Mouse (Mus musculus): ENCODE data around the gene Lrp6. TPM values are rescaled to one million over a fixed set of nuclear protein-coding genes. Genes with fewer than 3 reads are reported as not detected.

The Lrp6 gene
- polyA plus RNA-seq, 1 experiment from 2014 or later, result 39.6 TPM

- H3K27me3 ChIP-seq (ENCODE audit: control insufficient read depth, insufficient read depth, low read length), result no peaks in the 10 kb centered on the region
- no peak overlapping the region for H3K4me3 ChIP-seq (ENCODE audit: low read depth, low read length)
- H3K4me2 ChIP-seq (replicated peaks; ENCODE audit: low read depth, low read length), result no peak overlapping the region
- ATAC-seq (ENCODE audit: insufficient number of reproducible peaks, insufficient read depth, low FRiP score, low read depth), result no peak
- H3K36me3 ChIP-seq (ENCODE audit: control insufficient read depth, insufficient read depth, low read length), result no peaks in the 10 kb centered on the region
- H3K4me1 ChIP-seq (ENCODE audit: control insufficient read depth, insufficient read depth, low read length), result no peaks in the 10 kb centered on the region
- no peaks in the 10 kb centered on the region for H3K9me3 ChIP-seq (ENCODE audit: control insufficient read depth, low read depth, low read length)
- 88% methylated on average over 3 of the region's 3 CpGs for WGBS
- no peak overlapping the region for H3K27ac ChIP-seq (ENCODE audit: low read length)
- no peak overlapping the region for H3K9ac ChIP-seq (replicated peaks; ENCODE audit: low read depth, low read length)
Measured at GRCm38 (mm10) chr6:134433281-134433680, 133.5 kb downstream of the Lrp6 start.

DNA sequence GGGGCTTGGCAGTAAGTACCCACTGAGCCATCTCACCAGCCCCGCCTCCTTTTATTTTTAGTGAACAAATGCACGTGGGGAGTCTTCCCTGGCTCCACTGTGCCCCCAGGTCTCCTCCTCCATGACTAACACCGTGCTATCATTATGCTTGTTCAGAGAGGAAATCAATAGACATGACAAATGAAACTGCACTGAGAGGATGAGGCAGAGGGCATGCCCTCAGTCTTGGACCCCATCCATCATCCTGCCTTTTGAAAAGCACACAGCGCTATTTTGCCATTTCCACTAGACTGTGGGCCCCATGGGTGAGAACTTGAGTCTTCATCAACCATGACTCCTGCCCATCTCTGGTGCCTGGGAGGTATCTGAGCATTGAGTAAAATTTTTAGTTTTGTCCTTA, 135.2 kb downstream of the Lrp6 start:
- Histone ChIP-seq H3K9me3 (ENCODE audit: control insufficient read depth, low read depth, low read length) (no peaks in the 10 kb centered on the region), H3K4me2 (replicated peaks; ENCODE audit: low read depth, low read length) (no peak overlapping the region), H3K27ac (ENCODE audit: low read length) (no peak overlapping the region), H3K4me1 (ENCODE audit: control insufficient read depth, insufficient read depth, low read length) (no peaks in the 10 kb centered on the region), H3K4me3 (ENCODE audit: low read depth, low read length) (no peak overlapping the region), H3K9ac (replicated peaks; ENCODE audit: low read depth, low read length) (no peak overlapping the region), H3K36me3 (ENCODE audit: control insufficient read depth, insufficient read depth, low read length) (no peaks in the 10 kb centered on the region), H3K27me3 (ENCODE audit: control insufficient read depth, insufficient read depth, low read length) (no peaks in the 10 kb centered on the region)
- 25% methylated on average over 4 of the region's 4 CpGs for WGBS
- no peak for ATAC-seq (ENCODE audit: insufficient number of reproducible peaks, insufficient read depth, low FRiP score, low read depth)

- ATAC-seq (ENCODE audit: insufficient number of reproducible peaks, insufficient read depth, low FRiP score, low read depth), result no peak
- Histone ChIP-seq H3K36me3 (ENCODE audit: control insufficient read depth, insufficient read depth, low read length) (no peaks in the 10 kb centered on the region), H3K4me1 (ENCODE audit: control insufficient read depth, insufficient read depth, low read length) (0 out of 2 replicates have a peak, but pooled peaks cover 2% of the 10 kb centered on the region), H3K9ac (replicated peaks; ENCODE audit: low read depth, low read length) (no peak overlapping the region), H3K27me3 (ENCODE audit: control insufficient read depth, insufficient read depth, low read length) (no peaks in the 10 kb centered on the region), H3K9me3 (ENCODE audit: control insufficient read depth, low read depth, low read length) (no peaks in the 10 kb centered on the region), H3K4me2 (replicated peaks; ENCODE audit: low read depth, low read length) (no peak overlapping the region), H3K4me3 (ENCODE audit: low read depth, low read length) (no peak overlapping the region), H3K27ac (ENCODE audit: low read length) (no peak overlapping the region)
- 72% methylated on average over 9 of the region's 9 CpGs for WGBS
Measured at GRCm38 (mm10) chr6:134430161-134430799, 136.5 kb downstream of the Lrp6 start.

GRCm38 (mm10) chr6:134428455-134428854, 138.3 kb downstream of the Lrp6 start:
- no peak for ATAC-seq (ENCODE audit: insufficient number of reproducible peaks, insufficient read depth, low FRiP score, low read depth)
- Histone ChIP-seq H3K9ac (replicated peaks; ENCODE audit: low read depth, low read length) (no peak overlapping the region), H3K36me3 (ENCODE audit: control insufficient read depth, insufficient read depth, low read length) (no peaks in the 10 kb centered on the region), H3K27ac (ENCODE audit: low read length) (no peak overlapping the region), H3K4me3 (ENCODE audit: low read depth, low read length) (no peak overlapping the region), H3K9me3 (ENCODE audit: control insufficient read depth, low read depth, low read length) (no peaks in the 10 kb centered on the region), H3K4me1 (ENCODE audit: control insufficient read depth, insufficient read depth, low read length) (0 out of 2 replicates have a peak, but pooled peaks cover 2% of the 10 kb centered on the region), H3K27me3 (ENCODE audit: control insufficient read depth, insufficient read depth, low read length) (no peaks in the 10 kb centered on the region), H3K4me2 (replicated peaks; ENCODE audit: low read depth, low read length) (no peak overlapping the region)
- 41% methylated on average over 5 of the region's 5 CpGs for WGBS

GRCm38 (mm10) chr6:134427165-134427564, 139.6 kb downstream of the Lrp6 start:
- H3K27ac ChIP-seq (ENCODE audit: low read length), result no peak overlapping the region
- no peak for ATAC-seq (ENCODE audit: insufficient number of reproducible peaks, insufficient read depth, low FRiP score, low read depth)
- 0 out of 2 replicates have a peak, but pooled peaks cover 2% of the 10 kb centered on the region for H3K4me1 ChIP-seq (ENCODE audit: control insufficient read depth, insufficient read depth, low read length)
- no peaks in the 10 kb centered on the region for H3K9me3 ChIP-seq (ENCODE audit: control insufficient read depth, low read depth, low read length)
- no peaks in the 10 kb centered on the region for H3K36me3 ChIP-seq (ENCODE audit: control insufficient read depth, insufficient read depth, low read length)
- no peak overlapping the region for H3K9ac ChIP-seq (replicated peaks; ENCODE audit: low read depth, low read length)
- 83% methylated on average over 3 of the region's 3 CpGs for WGBS
- no peak overlapping the region for H3K4me3 ChIP-seq (ENCODE audit: low read depth, low read length)
- no peak overlapping the region for H3K4me2 ChIP-seq (replicated peaks; ENCODE audit: low read depth, low read length)
- H3K27me3 ChIP-seq (ENCODE audit: control insufficient read depth, insufficient read depth, low read length), result no peaks in the 10 kb centered on the region

DNA sequence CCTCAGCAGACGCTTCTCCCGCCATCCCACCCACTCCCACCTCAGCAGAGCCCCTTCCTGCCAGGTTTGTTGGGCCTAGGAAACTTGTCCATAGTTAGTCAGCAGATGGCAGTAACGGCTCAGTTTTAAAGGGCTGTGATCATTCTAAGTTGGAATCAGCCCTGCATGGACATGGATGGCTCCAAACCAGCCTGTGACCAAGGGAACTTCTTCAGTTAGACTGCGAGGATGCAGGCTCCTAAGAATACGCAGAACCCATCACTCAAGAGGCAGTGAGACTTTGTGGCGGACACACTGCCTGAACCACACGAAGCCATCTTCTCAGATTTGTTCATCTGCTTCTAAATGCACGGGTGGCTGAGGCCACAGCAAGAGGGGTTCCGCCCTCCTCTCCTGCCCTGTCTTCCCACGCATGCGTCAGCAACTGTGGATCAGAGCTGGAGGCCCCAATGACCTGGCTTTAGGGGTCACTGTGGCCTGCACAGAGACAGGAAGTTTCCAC, 141.5 kb downstream of the Lrp6 start:
- ATAC-seq (ENCODE audit: insufficient number of reproducible peaks, insufficient read depth, low FRiP score, low read depth), result peak; percentile 54
- WGBS, result 32% methylated on average over 11 of the region's 11 CpGs
- H3K27me3 ChIP-seq (ENCODE audit: control insufficient read depth, insufficient read depth, low read length), result no peaks in the 10 kb centered on the region
- H3K4me1 ChIP-seq (ENCODE audit: control insufficient read depth, insufficient read depth, low read length), result 0 out of 2 replicates have a peak, but pooled peaks cover 2% of the 10 kb centered on the region
- H3K4me3 ChIP-seq (ENCODE audit: low read depth, low read length), result no peak overlapping the region
- no peak overlapping the region for H3K27ac ChIP-seq (ENCODE audit: low read length)
- H3K9me3 ChIP-seq (ENCODE audit: control insufficient read depth, low read depth, low read length), result no peaks in the 10 kb centered on the region
- H3K9ac ChIP-seq (replicated peaks; ENCODE audit: low read depth, low read length), result no peak overlapping the region
- H3K36me3 ChIP-seq (ENCODE audit: control insufficient read depth, insufficient read depth, low read length), result no peaks in the 10 kb centered on the region
- 0 out of 2 replicates have a peak overlapping the region, but pooled peaks have one; percentile 2 for H3K4me2 ChIP-seq (replicated peaks; ENCODE audit: low read depth, low read length)

- no peaks in the 10 kb centered on the region for H3K9me3 ChIP-seq (ENCODE audit: control insufficient read depth, low read depth, low read length)
- 0 out of 2 replicates have a peak, but pooled peaks cover 2% of the 10 kb centered on the region for H3K4me1 ChIP-seq (ENCODE audit: control insufficient read depth, insufficient read depth, low read length)
- H3K27me3 ChIP-seq (ENCODE audit: control insufficient read depth, insufficient read depth, low read length), result no peaks in the 10 kb centered on the region
- no peak overlapping the region for H3K9ac ChIP-seq (replicated peaks; ENCODE audit: low read depth, low read length)
- H3K36me3 ChIP-seq (ENCODE audit: control insufficient read depth, insufficient read depth, low read length), result no peaks in the 10 kb centered on the region
- no peak for ATAC-seq (ENCODE audit: insufficient number of reproducible peaks, insufficient read depth, low FRiP score, low read depth)
- H3K27ac ChIP-seq (ENCODE audit: low read length), result no peak overlapping the region
- H3K4me2 ChIP-seq (replicated peaks; ENCODE audit: low read depth, low read length), result no peak overlapping the region
- 80% methylated on average over 6 of the region's 6 CpGs for WGBS
- H3K4me3 ChIP-seq (ENCODE audit: low read depth, low read length), result no peak overlapping the region
Measured at GRCm38 (mm10) chr6:134421921-134422320, 144.8 kb downstream of the Lrp6 start.

DNA sequence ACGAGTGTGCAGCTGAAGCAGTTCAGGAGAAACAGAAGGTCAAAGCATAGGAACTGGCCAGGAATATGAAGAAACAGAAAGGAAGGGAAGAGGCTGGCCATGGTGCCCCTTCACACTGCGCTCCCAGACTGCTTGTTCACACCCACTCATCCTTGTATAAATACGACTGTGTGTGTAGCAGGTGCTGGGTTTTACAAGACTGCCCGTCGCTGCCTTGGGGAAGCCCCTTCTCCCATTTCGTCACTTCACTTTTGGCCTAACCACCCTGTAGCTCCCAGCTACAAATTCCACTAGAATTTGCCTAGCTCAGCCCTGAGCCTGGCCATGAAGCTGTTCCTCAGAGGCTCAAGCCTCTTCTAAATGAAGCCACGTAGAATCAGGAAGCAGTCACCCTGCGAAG, 146.4 kb downstream of the Lrp6 start:
- no peaks in the 10 kb centered on the region for H3K27me3 ChIP-seq (ENCODE audit: control insufficient read depth, insufficient read depth, low read length)
- H3K4me1 ChIP-seq (ENCODE audit: control insufficient read depth, insufficient read depth, low read length), result 0 out of 2 replicates have a peak, but pooled peaks cover under 1% of the 10 kb centered on the region
- no peak overlapping the region for H3K27ac ChIP-seq (ENCODE audit: low read length)
- no peak overlapping the region for H3K4me2 ChIP-seq (replicated peaks; ENCODE audit: low read depth, low read length)
- H3K36me3 ChIP-seq (ENCODE audit: control insufficient read depth, insufficient read depth, low read length), result no peaks in the 10 kb centered on the region
- no peaks in the 10 kb centered on the region for H3K9me3 ChIP-seq (ENCODE audit: control insufficient read depth, low read depth, low read length)
- H3K9ac ChIP-seq (replicated peaks; ENCODE audit: low read depth, low read length), result no peak overlapping the region
- no peak overlapping the region for H3K4me3 ChIP-seq (ENCODE audit: low read depth, low read length)
- no peak for ATAC-seq (ENCODE audit: insufficient number of reproducible peaks, insufficient read depth, low FRiP score, low read depth)
- 69% methylated on average over 8 of the region's 8 CpGs for WGBS

GRCm38 (mm10) chr6:134417886-134418285, 148.9 kb downstream of the Lrp6 start:
- Histone ChIP-seq H3K27me3 (ENCODE audit: control insufficient read depth, insufficient read depth, low read length) (no peaks in the 10 kb centered on the region), H3K4me3 (ENCODE audit: low read depth, low read length) (no peak overlapping the region), H3K27ac (ENCODE audit: low read length) (no peak overlapping the region), H3K4me1 (ENCODE audit: control insufficient read depth, insufficient read depth, low read length) (no peaks in the 10 kb centered on the region), H3K4me2 (replicated peaks; ENCODE audit: low read depth, low read length) (no peak overlapping the region), H3K9ac (replicated peaks; ENCODE audit: low read depth, low read length) (no peak overlapping the region), H3K36me3 (ENCODE audit: control insufficient read depth, insufficient read depth, low read length) (no peaks in the 10 kb centered on the region), H3K9me3 (ENCODE audit: control insufficient read depth, low read depth, low read length) (no peaks in the 10 kb centered on the region)
- ATAC-seq (ENCODE audit: insufficient number of reproducible peaks, insufficient read depth, low FRiP score, low read depth), result no peak
- 44% methylated on average over 3 of the region's 3 CpGs for WGBS
